Mouse (Mus musculus) C2C12 (cell line): Measurements from ENCODE around the gene Saa2. TPM values are rescaled to one million over a fixed set of nuclear protein-coding genes. Genes with fewer than 3 reads are reported as not detected.

Experiments used
- H3K27me3 ChIP-seq: one replicate; pipeline ENCODE4 v1.6.1; 2011; ENCODE audit not compliant: control insufficient read depth, insufficient read depth, insufficient read length
- H3K36me3 ChIP-seq: one replicate; pipeline ENCODE4 v1.6.1; 2011; ENCODE audit not compliant: control insufficient read depth, insufficient read depth
- H3K4me3 ChIP-seq: one replicate; pipeline ENCODE4 v1.5.1; 2011; ENCODE audit warnings: mild to moderate bottlenecking, control low read depth; ENCODE audit not compliant: poor library complexity, insufficient read depth, severe bottlenecking
- H3K79me2 ChIP-seq: one replicate; pipeline ENCODE4 v1.6.1; 2011; ENCODE audit not compliant: control insufficient read depth, insufficient read depth
- H3K79me3 ChIP-seq: one replicate; pipeline ENCODE4 v1.6.1; 2011; ENCODE audit warnings: low read depth, control low read depth
- H3ac ChIP-seq: one replicate; pipeline ENCODE3; 2011; ENCODE audit warnings: low read depth; ENCODE audit not compliant: control insufficient read depth, insufficient read length
- CEBPB ChIP-seq: IDR thresholded peaks from one replicate; pipeline ENCODE4 v1.6.1; 2011; ENCODE audit warnings: low read depth, mild to moderate bottlenecking, control low read depth, moderate library complexity
- CTCF ChIP-seq: IDR thresholded peaks from one replicate; pipeline ENCODE4 v1.5.1; 2011; ENCODE audit not compliant: control insufficient read depth, insufficient read depth, insufficient read length
- FOSL1 ChIP-seq: IDR thresholded peaks from one replicate; pipeline ENCODE4 v1.8.0; 2011; ENCODE audit warnings: mild to moderate bottlenecking, low read length; ENCODE audit not compliant: poor library complexity, insufficient read depth, severe bottlenecking
- MAX ChIP-seq: IDR thresholded peaks from one replicate; pipeline ENCODE4 v1.6.1; 2011; ENCODE audit warnings: mild to moderate bottlenecking, control low read depth
- MYOD1 ChIP-seq: IDR thresholded peaks from one replicate; pipeline ENCODE4 v1.6.1; 2011; ENCODE audit warnings: low read depth; ENCODE audit not compliant: control insufficient read depth, insufficient read length
- MYOG ChIP-seq: IDR thresholded peaks from one replicate; pipeline ENCODE4 v1.6.1; 2011; ENCODE audit not compliant: control insufficient read depth, insufficient read length; ENCODE audit errors: extremely low read depth
- USF1 ChIP-seq: IDR thresholded peaks from one replicate; pipeline ENCODE4 v1.6.1; 2011; ENCODE audit warnings: low read depth, mild to moderate bottlenecking, control low read depth, moderate library complexity
- polyA plus RNA-seq: library from polyadenylated mRNA; unstranded; fragments of >200 nt; fragmentation: generic; extraction: Trizol; gene quantifications from one replicate; pipeline ENCODE4 v1.2.1, GENCODE M21; 2012; ENCODE audit warnings: missing spikeins

The Saa2 gene
- polyA plus RNA-seq, 1 experiment = 0.04 TPM

DNA sequence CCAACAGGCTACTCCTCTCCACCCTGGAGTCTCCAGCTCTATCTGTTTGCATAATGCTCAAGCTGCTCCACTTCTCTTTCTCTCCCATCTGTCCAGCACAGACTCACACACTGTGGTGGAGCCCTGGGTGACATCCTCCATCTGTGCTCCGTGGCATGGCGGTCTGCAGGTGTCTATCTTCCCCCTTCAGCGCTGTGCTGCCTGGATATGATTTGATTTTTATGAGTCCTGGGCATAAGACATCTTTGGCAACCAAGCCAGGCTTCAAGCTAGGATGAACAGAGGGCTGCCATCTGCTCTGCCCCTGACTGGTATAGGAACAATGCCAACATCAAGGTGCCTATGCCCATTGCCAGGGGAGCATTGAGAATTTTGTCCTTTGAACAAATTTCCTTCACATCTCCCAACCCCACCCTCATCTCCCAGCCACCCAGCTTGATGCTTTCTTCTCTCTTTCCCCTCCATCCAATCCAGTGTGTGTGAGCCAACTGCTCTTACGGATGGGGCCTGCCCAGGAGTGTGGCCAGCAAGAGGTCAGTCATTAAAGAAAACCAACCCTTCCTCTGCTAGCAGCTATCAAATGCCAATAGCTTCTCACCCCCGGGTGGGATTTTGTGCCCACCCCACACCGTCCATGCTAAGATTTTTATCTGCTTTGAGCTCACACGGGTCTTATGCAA is 32.9 kb upstream of the Saa2 start:
- Histone ChIP-seq H3K79me2 (no peaks in the 10 kb centered on the region), H3ac (no peak overlapping the region), H3K36me3 (no peaks in the 10 kb centered on the region), H3K4me3 (no peak overlapping the region), H3K79me3 (no peaks in the 10 kb centered on the region), H3K27me3 (no peaks in the 10 kb centered on the region)
- TF ChIP-seq MYOD1 (no peak), FOSL1 (no peak), MAX (no peak), CTCF (no peak), USF1 (no peak), MYOG (no peak), CEBPB (no peak)

DNA sequence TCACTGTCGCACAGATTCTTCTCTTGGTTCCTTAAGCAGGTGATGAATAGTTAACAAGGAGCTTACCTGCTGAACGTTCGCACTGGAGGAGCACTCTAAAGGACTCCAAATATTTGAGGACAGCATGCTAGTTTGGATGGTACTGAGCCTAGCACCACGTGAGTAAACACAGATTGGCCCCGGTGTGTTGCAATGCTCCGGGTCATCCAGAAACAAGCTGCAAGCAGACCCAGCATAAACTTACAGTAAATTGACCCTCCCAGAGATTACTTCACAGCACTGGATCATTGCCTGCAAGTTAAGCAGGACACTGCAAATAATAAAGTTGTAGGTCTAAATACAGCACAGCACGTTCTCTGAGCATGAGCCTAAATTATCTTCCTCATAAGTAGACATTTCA is 32.1 kb upstream of the Saa2 start:
- H3K4me3 ChIP-seq = no peak overlapping the region
- no peaks in the 10 kb centered on the region for H3K27me3 ChIP-seq
- TF ChIP-seq MYOD1 (no peak), CTCF (no peak), MYOG (no peak), CEBPB (no peak), USF1 (no peak), MAX (no peak), FOSL1 (no peak)
- no peaks in the 10 kb centered on the region for H3K36me3 ChIP-seq
- H3K79me2 ChIP-seq = no peaks in the 10 kb centered on the region
- no peak overlapping the region for H3ac ChIP-seq
- no peaks in the 10 kb centered on the region for H3K79me3 ChIP-seq

DNA sequence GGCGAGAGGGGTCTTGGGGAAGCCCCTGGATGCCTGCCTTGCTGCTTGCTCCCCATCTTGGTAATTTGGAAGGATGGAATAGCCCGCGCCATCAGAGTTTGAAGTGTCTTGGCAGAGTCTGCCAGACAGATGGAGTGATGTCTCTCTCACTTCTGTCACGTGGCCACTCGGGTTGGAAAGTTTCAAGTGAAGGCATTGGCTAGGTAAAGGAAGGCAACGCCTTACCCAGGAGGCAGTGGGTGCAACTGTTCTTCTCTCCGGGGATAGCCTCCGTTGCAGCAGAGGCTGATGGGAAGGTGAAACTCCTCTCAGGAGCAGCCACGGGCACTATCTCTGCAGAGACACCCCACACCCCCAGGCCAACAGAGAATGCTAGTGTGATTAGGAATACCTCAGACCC is 31.1 kb upstream of the Saa2 start:
- Histone ChIP-seq H3K36me3 (no peaks in the 10 kb centered on the region), H3K27me3 (no peaks in the 10 kb centered on the region), H3K79me3 (no peaks in the 10 kb centered on the region), H3K79me2 (no peaks in the 10 kb centered on the region), H3K4me3 (no peak overlapping the region), H3ac (no peak overlapping the region)
- TF ChIP-seq MYOD1 (no peak), USF1 (peak; percentile 49), CEBPB (no peak), MYOG (no peak), MAX (no peak), CTCF (no peak), FOSL1 (no peak)

DNA sequence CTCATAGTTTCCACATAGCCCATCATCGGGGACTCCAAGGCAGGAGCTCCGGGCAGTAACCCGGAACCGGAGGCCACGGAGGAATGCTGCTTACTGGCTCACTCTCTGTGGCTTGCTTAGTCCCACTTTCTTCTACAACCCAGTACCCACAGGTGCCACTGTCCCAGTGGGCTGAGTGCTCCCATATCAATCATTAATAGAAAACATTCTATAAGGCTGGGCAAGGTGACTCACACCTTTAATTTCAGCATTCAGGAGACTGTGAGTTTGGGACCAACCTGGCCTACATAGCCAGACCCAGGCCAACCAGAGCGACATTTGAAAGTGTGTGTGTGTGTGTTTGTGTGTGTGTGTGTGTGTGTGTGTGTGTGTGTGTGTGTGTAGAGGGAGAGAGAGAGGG is 28.2 kb upstream of the Saa2 start:
- H3K4me3 ChIP-seq = no peak overlapping the region
- no peak for TF ChIP-seq MYOG
- no peak for TF ChIP-seq USF1
- no peak for TF ChIP-seq FOSL1
- TF ChIP-seq MAX = no peak
- TF ChIP-seq CEBPB = no peak
- TF ChIP-seq CTCF = no peak
- TF ChIP-seq MYOD1 = no peak
- no peaks in the 10 kb centered on the region for H3K27me3 ChIP-seq
- no peaks in the 10 kb centered on the region for H3K79me3 ChIP-seq
- no peak overlapping the region for H3ac ChIP-seq
- no peaks in the 10 kb centered on the region for H3K36me3 ChIP-seq
- no peaks in the 10 kb centered on the region for H3K79me2 ChIP-seq

DNA sequence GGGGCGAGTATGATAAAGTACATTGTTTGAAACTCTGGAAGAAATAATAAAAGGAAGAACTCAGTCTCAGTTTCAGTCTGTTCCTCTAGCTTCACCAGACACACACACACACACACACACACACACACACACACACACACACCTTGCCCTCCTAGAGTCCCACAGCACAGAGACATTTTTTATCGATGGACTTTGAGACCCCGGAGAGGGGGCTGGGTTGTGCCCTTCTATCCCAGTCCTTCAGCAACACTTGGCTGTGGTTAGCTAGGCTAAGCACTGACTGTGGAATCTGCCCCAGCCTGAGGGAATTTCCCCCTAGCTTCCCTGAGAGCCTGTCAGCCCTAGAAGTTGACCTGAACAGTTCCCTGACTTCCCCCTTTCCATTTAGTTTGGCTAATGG is 27.7 kb upstream of the Saa2 start:
- TF ChIP-seq MAX = no peak
- TF ChIP-seq MYOD1 = no peak
- no peak for TF ChIP-seq MYOG
- TF ChIP-seq CTCF = no peak
- TF ChIP-seq FOSL1 = no peak
- TF ChIP-seq CEBPB = no peak
- no peak for TF ChIP-seq USF1
- H3K36me3 ChIP-seq = no peaks in the 10 kb centered on the region
- no peaks in the 10 kb centered on the region for H3K79me3 ChIP-seq
- no peak overlapping the region for H3ac ChIP-seq
- no peaks in the 10 kb centered on the region for H3K79me2 ChIP-seq
- H3K27me3 ChIP-seq = no peaks in the 10 kb centered on the region
- H3K4me3 ChIP-seq = no peak overlapping the region

DNA sequence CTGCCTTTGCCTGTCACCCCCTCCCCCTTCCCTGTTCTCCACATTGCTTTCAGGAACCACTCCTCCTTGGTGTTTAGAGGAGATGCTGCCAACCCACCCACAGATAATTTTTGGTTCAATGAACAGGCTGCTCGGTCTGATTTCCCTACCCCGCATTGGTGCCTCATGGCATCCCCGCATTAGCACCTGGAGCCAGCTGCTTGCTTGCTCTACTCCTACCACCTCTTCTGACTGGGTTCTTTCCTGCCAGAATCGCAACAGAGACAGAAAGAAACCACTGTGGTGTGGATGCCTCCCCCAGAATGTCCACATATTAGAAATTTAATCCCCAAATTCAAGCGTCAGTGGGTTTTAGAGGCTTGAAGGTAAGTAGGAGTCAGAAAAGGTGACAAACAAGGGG is 27.2 kb upstream of the Saa2 start:
- TF ChIP-seq USF1 (no peak), MYOD1 (no peak), FOSL1 (no peak), MYOG (no peak), CTCF (no peak), CEBPB (no peak), MAX (no peak)
- no peaks in the 10 kb centered on the region for H3K36me3 ChIP-seq
- no peak overlapping the region for H3K4me3 ChIP-seq
- H3K79me2 ChIP-seq = no peaks in the 10 kb centered on the region
- no peaks in the 10 kb centered on the region for H3K79me3 ChIP-seq
- H3K27me3 ChIP-seq = no peaks in the 10 kb centered on the region
- no peak overlapping the region for H3ac ChIP-seq
